Mouse (Mus musculus): ENCODE results near the gene Notch4.

Notch4 gene

DNA sequence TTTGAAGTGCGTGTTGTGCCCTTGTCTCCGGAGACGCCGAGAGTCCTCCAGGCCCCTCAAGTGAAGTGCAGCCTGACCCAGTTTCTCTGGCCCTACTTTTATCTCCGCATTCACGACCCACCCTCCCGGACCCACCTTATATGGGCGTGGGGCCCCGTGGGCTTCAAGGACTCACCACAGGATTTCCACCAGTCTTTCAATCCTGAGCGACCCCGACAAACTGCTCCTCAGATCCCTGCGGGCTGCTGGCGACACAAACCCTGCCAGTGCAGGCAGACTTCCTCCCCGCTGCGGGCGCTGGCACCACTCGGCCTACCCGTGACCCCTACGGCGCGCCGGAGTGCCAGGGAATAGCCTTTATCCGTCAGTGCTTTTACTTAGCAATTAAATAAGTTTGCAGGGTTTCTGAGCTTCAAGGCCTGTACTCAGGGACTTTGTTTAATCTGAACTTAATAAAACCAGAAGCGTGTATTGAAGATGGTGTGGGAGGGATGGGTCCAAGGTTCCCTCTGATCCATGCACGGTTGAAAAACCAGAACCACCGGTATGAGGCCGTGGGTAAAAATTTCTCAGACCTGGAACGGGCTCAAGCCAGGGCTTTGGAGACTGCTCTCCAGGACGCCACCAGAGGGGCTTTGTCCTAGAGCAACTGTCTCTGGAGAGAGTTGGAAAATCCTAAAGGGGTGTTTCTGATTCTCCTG, 64.0 kb downstream of the Notch4 start, which contains the start of gene Ppt2:
Gene Ppt2 (minus strand): TSS at position 568 of the 701 bp plus-strand sequence.
- DNase-seq, result peak; percentile 65 to 81

DNA sequence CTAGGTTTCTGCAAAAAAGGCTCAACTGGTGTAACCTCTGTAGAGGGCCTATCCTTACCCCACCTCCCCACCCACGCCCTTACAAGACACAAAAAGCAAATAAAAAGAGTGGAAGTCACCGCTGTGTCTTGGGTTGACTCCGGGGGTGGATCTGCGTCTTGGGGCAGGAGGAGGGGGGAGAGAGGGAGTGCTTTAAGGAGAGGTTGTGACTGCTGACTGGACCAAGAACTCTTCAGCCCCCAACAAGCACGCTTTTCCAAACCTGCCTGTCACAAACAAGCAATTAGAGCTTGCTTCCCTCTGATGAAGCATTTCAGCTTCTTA, 64.5 kb downstream of the Notch4 start:
- no peak for DNase-seq

DNA sequence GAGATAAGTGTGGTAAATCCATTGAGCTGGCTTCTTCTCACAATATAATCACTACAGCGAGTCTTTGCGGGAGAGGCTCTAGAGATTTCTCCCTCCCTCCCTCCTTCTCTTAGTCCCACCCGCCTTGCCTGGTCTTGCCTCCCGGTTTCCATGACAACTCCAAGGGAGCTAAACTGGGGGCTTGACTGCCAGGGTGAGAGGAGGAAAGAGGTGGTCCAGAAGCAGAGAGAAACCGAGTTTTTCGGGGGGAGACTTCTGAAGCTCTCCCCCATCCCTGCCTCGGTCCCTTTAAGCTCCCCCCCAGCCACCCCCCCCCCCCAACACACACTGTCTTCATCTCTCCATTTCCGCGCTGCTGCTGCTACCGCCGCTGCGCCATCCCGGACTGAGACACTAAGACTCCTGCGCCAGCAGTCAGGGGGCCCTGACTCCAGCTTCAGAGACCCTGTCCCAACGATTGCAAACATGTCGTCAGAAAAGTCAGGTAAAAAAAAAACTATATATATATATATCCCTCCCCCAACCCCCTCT, 65.2 kb downstream of the Notch4 start, which contains the start of gene Prrt1:
Gene Prrt1 (plus strand): TSS at position 313 of the 531 bp plus-strand sequence.
- peak in 1 of 2 experiments; percentile 40 for DNase-seq

DNA sequence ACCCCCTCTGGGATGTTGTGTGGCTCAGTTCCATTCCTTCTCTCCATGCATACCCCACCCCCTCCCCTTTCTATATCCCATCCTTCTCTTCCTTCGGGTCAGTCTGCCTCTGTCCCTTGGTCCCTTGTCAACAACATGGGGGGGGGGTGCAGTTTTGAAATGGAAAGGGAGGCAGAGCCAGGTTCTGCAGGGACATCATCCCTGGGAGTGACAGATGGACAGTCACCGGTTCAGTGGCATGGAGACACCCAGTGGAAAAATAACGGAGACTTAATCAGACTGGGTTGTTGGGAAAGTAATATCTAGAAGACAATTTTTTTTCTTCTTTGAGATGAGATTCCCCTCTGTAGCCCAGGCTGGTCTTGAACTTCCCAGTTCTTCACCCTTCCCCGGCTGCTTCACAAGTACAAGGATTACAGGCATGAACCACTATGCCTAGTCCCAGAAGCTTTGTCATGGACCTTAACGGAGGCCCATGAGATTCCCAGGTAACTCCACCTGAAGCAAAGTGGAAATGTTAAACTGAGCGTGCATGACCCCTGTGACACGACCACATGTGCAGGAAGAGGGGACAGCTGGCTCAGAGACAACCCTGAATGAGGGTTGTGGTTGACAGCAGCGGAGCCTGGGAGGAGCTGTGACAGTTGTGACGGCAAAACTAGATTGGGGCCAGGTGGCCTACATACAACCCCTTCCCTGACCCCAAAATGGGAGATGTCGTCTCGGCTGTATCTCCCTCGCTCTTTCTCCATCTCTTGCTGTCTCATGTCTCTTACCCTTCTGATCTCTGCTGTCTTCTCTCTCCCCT, 65.9 kb downstream of the Notch4 start:
- peak in 1 of 2 experiments; percentile 27 for DNase-seq

DNA sequence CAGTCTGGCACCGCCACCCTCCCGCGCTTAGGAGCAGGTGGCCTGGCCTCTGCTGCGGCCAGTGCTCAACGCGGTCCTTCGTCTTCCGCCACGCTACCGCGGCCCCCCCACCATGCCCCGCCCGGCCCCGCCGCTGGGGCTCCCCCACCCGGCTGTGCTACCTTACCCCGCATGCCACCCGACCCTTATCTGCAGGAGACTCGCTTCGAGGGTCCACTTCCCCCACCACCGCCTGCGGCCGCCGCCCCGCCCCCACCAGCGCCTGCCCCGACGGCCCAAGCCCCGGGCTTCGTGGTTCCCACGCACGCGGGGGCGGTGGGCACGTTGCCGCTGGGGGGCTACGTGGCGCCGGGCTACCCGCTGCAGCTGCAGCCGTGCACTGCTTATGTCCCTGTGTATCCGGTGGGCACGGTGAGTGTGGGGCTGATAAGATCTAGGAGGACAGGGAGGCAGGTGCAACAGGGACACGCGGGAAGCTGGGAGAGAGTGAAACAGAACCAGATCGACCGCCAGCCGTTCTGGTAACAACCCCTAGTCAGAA, 66.8 kb downstream of the Notch4 start:
- DNase-seq, result peak in 1 of 2 experiments; percentile 43

DNA sequence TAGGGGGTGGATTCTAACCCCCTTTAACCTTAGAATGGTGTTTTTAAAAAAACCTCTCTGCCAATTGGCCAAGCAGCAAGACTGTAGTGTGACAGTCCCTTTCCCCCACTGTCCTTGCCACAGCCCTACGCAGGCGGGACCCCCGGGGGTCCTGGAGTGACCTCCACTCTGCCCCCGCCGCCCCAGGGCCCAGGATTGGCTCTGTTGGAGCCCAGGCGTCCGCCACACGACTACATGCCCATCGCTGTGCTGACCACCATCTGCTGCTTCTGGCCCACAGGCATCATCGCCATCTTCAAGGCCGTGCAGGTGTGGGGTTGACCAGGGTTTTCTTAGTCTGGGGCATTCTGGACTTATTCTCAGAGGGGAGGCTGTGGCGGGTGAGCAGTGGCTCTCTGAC, 67.6 kb downstream of the Notch4 start:
- peak in 1 of 2 experiments; percentile 37 for DNase-seq

DNA sequence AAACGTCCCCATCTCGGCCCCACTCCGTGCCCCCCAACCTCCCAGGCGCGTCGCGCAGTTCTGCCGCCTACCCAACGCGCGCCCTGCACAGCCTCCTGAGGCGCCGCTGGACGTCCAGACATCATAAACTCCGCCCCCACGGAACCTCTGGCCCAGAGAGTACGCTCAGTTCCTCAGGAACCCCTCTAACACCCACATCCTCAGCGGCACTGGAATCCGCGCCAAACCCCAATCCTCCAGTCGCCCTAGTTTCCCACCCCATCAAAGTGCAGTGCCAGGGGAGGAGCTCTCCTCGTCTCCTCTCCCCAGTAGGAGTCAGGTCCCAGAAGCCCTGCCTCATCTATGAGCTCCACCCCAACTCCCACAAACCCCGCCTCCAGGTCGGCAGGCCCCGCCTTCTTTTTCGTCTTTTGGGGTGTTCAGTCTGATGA, 68.2 kb downstream of the Notch4 start:
- peak; percentile 83 to 90 for DNase-seq

DNA sequence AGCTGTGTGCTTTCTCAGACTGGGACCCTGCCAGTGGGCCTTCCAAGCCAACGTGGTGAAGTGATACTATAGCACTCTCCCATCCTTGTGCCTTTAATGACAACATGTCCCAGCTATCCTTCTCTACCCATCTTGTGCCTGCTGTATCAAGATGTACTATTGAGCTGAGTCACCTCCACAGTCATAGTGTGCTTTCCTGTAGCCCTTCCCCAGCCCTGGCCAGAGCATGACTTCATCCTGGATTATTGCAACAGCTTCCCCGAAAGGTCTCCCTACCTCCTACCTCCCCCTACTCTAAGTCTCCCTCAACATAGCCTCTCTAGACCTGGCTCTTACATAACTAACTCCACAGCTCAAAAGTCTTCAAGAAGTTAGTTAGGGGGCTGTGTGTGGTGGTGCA, 71.6 kb downstream of the Notch4 start:
- DNase-seq, result no peak

DNA sequence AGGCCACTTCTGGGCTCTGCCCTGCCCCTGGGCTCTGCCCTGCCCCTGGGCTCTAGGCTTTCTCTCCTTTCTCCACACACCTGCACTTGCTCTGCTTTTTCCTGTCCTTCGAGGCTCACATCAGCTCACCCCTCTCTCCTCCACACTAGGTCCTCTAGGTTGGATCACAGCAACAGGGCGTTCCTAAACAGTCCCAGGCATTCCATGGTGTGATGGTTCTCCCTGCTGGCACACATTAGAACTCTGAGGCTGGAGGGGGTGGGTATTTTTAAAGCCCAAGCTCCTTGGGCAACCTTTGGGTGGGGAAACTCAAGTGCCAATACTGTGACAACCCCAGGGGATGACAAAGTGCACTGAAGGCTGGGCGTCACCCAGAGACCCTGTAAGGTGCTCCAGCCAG, 73.4 kb downstream of the Notch4 start:
- no peak for DNase-seq

Data from kidney, postnatal 25 days (tissue).